Mouse (Mus musculus) embryo, embryonic 10.5 days (tissue): Measurements from ENCODE around the gene Chsy1.

Experiments
- DNase-seq: peaks from one replicate; pipeline ENCODE4 v3.0.0-alpha.2; 2015; ENCODE audit warnings: low spot score

Chsy1 gene

GRCm38 (mm10) chr7:66214477-66214876 lies 105.2 kb downstream of the Chsy1 start:
- no peak for DNase-seq

- DNase-seq = no peak
These were observed 106.6 kb downstream of the Chsy1 start for GRCm38 (mm10) chr7:66215911-66216310.

GRCm38 (mm10) chr7:66217011-66217410 lies 107.7 kb downstream of the Chsy1 start:
- no peak for DNase-seq

GRCm38 (mm10) chr7:66217531-66218094 lies 108.3 kb downstream of the Chsy1 start:
- no peak for DNase-seq

GRCm38 (mm10) chr7:66218193-66219014 lies 109.1 kb downstream of the Chsy1 start:
- DNase-seq = peak; percentile 70

GRCm38 (mm10) chr7:66219028-66219793 lies 109.9 kb downstream of the Chsy1 start:
- DNase-seq = no peak

- DNase-seq = no peak
These were observed 110.5 kb downstream of the Chsy1 start for GRCm38 (mm10) chr7:66219794-66220227.

- DNase-seq = peak; percentile 62
These were observed 113.3 kb downstream of the Chsy1 start for GRCm38 (mm10) chr7:66222621-66223091.
